Mouse (Mus musculus): ENCODE results near the gene Fbf1. TPM values are rescaled to one million over a fixed set of nuclear protein-coding genes. Genes with fewer than 3 reads are reported as not detected.

The Fbf1 gene
- polyA plus RNA-seq, 1 experiment from 2014 or later = 35.9 TPM

DNA sequence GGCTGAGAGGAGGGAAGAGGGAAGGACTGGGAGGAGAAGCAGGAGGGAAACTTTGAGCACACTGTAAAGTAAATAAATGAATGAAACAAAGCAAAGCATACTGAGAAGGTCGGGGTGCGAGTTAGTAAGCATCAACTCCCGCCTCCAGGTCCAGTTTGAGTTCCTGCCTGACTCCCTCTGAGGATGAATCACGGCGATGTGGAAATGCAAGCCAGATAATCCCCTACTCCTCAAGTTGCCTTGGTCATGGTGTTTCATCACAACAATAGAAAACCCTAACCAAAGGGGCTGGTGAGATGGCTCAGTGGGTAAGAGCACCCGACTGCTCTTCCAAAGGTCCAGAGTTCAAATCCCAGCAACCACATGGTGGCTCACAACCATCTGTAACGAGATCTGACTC is 8.0 kb upstream of the Fbf1 start:
- Histone ChIP-seq H3K9ac (no peak overlapping the region), H3K4me2 (no peak overlapping the region), H3K9me3 (no peaks in the 10 kb centered on the region), H3K4me3 (no peak overlapping the region), H3K4me1 (no peaks in the 10 kb centered on the region), H3K36me3 (peaks cover 63% of the 10 kb centered on the region), H3K27me3 (no peaks in the 10 kb centered on the region), H3K27ac (no peak overlapping the region)
- no peak for ATAC-seq (ENCODE audit: borderline replicate concordance, extremely low read depth, low FRiP score, low TSS enrichment)
- WGBS = 78% methylated on average over 7 of the region's 7 CpGs

- Histone ChIP-seq H3K4me1 (no peaks in the 10 kb centered on the region), H3K36me3 (peaks cover 53% of the 10 kb centered on the region), H3K27me3 (no peaks in the 10 kb centered on the region), H3K4me2 (no peak overlapping the region), H3K27ac (no peak overlapping the region), H3K4me3 (no peak overlapping the region), H3K9me3 (no peaks in the 10 kb centered on the region), H3K9ac (no peak overlapping the region)
- WGBS = 92% methylated on average over 22 of the region's 22 CpGs
- ATAC-seq (ENCODE audit: borderline replicate concordance, extremely low read depth, low FRiP score, low TSS enrichment) = no peak
Measured at GRCm38 (mm10) chr11:116174775-116175448, 6.9 kb upstream of the Fbf1 start.

GRCm38 (mm10) chr11:116171959-116172358 is 4.0 kb upstream of the Fbf1 start:
- WGBS = 84% methylated on average over 2 of the region's 2 CpGs
- H3K4me2 ChIP-seq = no peak overlapping the region
- H3K36me3 ChIP-seq = peaks cover 32% of the 10 kb centered on the region
- H3K27me3 ChIP-seq = no peaks in the 10 kb centered on the region
- ATAC-seq (ENCODE audit: borderline replicate concordance, extremely low read depth, low FRiP score, low TSS enrichment) = no peak
- H3K9ac ChIP-seq = no peak overlapping the region
- H3K4me1 ChIP-seq = peaks cover 10% of the 10 kb centered on the region
- no peaks in the 10 kb centered on the region for H3K9me3 ChIP-seq
- H3K4me3 ChIP-seq = no peak overlapping the region
- H3K27ac ChIP-seq = no peak overlapping the region

GRCm38 (mm10) chr11:116170003-116170800 is 2.2 kb upstream of the Fbf1 start:
- Histone ChIP-seq H3K36me3 (peaks cover 27% of the 10 kb centered on the region), H3K4me3 (no peak overlapping the region)

DNA sequence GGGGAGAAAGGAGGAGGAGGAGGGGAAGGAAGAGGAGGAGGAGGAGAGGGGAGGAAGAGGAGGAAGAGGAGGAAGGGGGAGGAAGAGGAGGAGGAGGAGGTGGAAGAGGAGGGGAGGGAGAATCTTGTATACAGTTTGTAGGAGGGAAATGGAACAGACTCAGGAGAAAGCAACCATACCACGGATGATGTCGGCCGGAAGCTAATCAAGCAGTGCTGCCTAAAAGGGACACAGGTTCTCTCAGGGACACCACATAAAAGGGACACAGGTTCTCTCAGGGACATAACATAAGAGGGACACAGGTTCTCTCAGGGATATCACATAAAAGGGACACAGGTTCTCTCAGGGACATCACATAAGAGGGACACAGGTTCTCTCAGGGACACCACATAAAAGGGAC is 1.2 kb upstream of the Fbf1 start:
- H3K9me3 ChIP-seq = no peaks in the 10 kb centered on the region

More at GRCm38 (mm10) chr11:116170003-116170800, 2.2 kb upstream of the Fbf1 start:
- 78% methylated on average over 5 of the region's 5 CpGs for WGBS
- peaks cover 17% of the 10 kb centered on the region for H3K4me1 ChIP-seq
- ATAC-seq (ENCODE audit: borderline replicate concordance, extremely low read depth, low FRiP score, low TSS enrichment) = no peak
- no peak overlapping the region for H3K27ac ChIP-seq
- H3K9me3 ChIP-seq = no peaks in the 10 kb centered on the region
- H3K27me3 ChIP-seq = no peaks in the 10 kb centered on the region
- no peak overlapping the region for H3K9ac ChIP-seq
- H3K4me2 ChIP-seq = no peak overlapping the region

GRCm38 (mm10) chr11:116167232-116167631 is 734 bp downstream of the Fbf1 start:
- H3K9me3 ChIP-seq = no peaks in the 10 kb centered on the region
- peak overlapping the region; percentile 79 for H3K9ac ChIP-seq
- H3K4me1 ChIP-seq = peaks cover 19% of the 10 kb centered on the region
- peak overlapping the region; percentile 81 for H3K4me2 ChIP-seq
- peak overlapping the region; percentile 82 for H3K4me3 ChIP-seq
- WGBS = 3% methylated on average over 6 of the region's 6 CpGs
- H3K36me3 ChIP-seq = no peaks in the 10 kb centered on the region; the same call in 1 of the 2 replicates
- ATAC-seq (ENCODE audit: borderline replicate concordance, extremely low read depth, low FRiP score, low TSS enrichment) = peak; percentile 53; the same call in 1 of the 2 replicates
- peak overlapping the region; percentile 97 for H3K27ac ChIP-seq
- no peaks in the 10 kb centered on the region for H3K27me3 ChIP-seq

More for the DNA sequence above, 1.2 kb upstream of the Fbf1 start:
- H3K9ac ChIP-seq = no peak overlapping the region
- no peak overlapping the region for H3K4me3 ChIP-seq
- H3K27me3 ChIP-seq = no peaks in the 10 kb centered on the region
- no peak overlapping the region for H3K4me2 ChIP-seq
- no peak for ATAC-seq (ENCODE audit: borderline replicate concordance, extremely low read depth, low FRiP score, low TSS enrichment)
- WGBS = 82% methylated on average over 3 of the region's 3 CpGs
- H3K27ac ChIP-seq = no peak overlapping the region
- H3K4me1 ChIP-seq = peaks cover 17% of the 10 kb centered on the region
- peaks cover 18% of the 10 kb centered on the region for H3K36me3 ChIP-seq

GRCm38 (mm10) chr11:116163002-116163401 is 5.0 kb downstream of the Fbf1 start:
- Histone ChIP-seq H3K9ac (no peak overlapping the region), H3K36me3 (peaks cover 9% of the 10 kb centered on the region), H3K4me3 (no peak overlapping the region), H3K27ac (no peak overlapping the region), H3K4me1 (peaks cover 15% of the 10 kb centered on the region), H3K4me2 (no peak overlapping the region), H3K27me3 (no peaks in the 10 kb centered on the region), H3K9me3 (no peaks in the 10 kb centered on the region)
- 51% methylated on average over 9 of the region's 9 CpGs for WGBS
- no peak for ATAC-seq (ENCODE audit: borderline replicate concordance, extremely low read depth, low FRiP score, low TSS enrichment)

GRCm38 (mm10) chr11:116162146-116162545 is 5.8 kb downstream of the Fbf1 start:
- Histone ChIP-seq H3K36me3 (peaks cover 13% of the 10 kb centered on the region), H3K27me3 (no peaks in the 10 kb centered on the region), H3K4me2 (no peak overlapping the region), H3K27ac (no peak overlapping the region), H3K4me3 (no peak overlapping the region), H3K9me3 (no peaks in the 10 kb centered on the region), H3K4me1 (peaks cover 12% of the 10 kb centered on the region), H3K9ac (no peak overlapping the region)
- 71% methylated on average over 10 of the region's 10 CpGs for WGBS
- no peak for ATAC-seq (ENCODE audit: borderline replicate concordance, extremely low read depth, low FRiP score, low TSS enrichment)

DNA sequence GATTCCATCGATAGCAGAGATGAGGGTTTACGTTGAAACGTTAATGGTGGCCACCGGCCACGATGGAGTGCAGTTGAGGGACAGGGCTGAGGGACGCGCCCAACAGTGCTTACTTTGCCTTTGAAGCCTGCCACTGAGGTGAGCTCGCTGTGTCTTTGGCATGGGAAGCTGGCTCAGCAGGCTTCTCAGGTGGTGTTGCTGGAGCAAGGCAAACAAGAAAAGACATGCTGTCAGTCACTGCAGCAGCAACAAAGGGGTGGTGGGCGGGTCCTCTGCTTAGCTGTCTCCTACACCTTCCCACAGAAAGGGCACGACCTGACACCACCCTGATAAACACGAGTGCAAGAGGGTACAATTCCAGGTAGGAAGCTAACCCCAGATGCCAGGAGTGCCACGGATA is 6.7 kb downstream of the Fbf1 start:
- Histone ChIP-seq H3K9me3 (no peaks in the 10 kb centered on the region), H3K27me3 (no peaks in the 10 kb centered on the region), H3K4me3 (no peak overlapping the region), H3K4me2 (no peak overlapping the region), H3K36me3 (peaks cover 19% of the 10 kb centered on the region), H3K9ac (no peak overlapping the region), H3K27ac (no peak overlapping the region), H3K4me1 (peaks cover 3% of the 10 kb centered on the region)
- 49% methylated on average over 12 of the region's 12 CpGs for WGBS
- ATAC-seq (ENCODE audit: borderline replicate concordance, extremely low read depth, low FRiP score, low TSS enrichment) = no peak

- 86% methylated on average over 2 of the region's 2 CpGs for WGBS
- no peaks in the 10 kb centered on the region for H3K27me3 ChIP-seq
- peaks cover 82% of the 10 kb centered on the region for H3K36me3 ChIP-seq
- H3K27ac ChIP-seq = no peak overlapping the region
- no peak overlapping the region for H3K4me2 ChIP-seq
- ATAC-seq (ENCODE audit: borderline replicate concordance, extremely low read depth, low FRiP score, low TSS enrichment) = no peak
- H3K9me3 ChIP-seq = no peaks in the 10 kb centered on the region
- H3K9ac ChIP-seq = no peak overlapping the region
- H3K4me3 ChIP-seq = no peak overlapping the region
- no peaks in the 10 kb centered on the region for H3K4me1 ChIP-seq
Measured at GRCm38 (mm10) chr11:116150960-116151359, 17.0 kb downstream of the Fbf1 start.

- Histone ChIP-seq H3K4me3 (no peak overlapping the region), H3K27me3 (no peaks in the 10 kb centered on the region), H3K27ac (no peak overlapping the region), H3K4me1 (no peaks in the 10 kb centered on the region), H3K9me3 (no peaks in the 10 kb centered on the region), H3K36me3 (peaks cover 82% of the 10 kb centered on the region), H3K4me2 (no peak overlapping the region), H3K9ac (no peak overlapping the region)
- ATAC-seq (ENCODE audit: borderline replicate concordance, extremely low read depth, low FRiP score, low TSS enrichment) = no peak
- WGBS = 81% methylated on average over 6 of the region's 6 CpGs
Measured at GRCm38 (mm10) chr11:116149341-116149740, 18.6 kb downstream of the Fbf1 start.

DNA sequence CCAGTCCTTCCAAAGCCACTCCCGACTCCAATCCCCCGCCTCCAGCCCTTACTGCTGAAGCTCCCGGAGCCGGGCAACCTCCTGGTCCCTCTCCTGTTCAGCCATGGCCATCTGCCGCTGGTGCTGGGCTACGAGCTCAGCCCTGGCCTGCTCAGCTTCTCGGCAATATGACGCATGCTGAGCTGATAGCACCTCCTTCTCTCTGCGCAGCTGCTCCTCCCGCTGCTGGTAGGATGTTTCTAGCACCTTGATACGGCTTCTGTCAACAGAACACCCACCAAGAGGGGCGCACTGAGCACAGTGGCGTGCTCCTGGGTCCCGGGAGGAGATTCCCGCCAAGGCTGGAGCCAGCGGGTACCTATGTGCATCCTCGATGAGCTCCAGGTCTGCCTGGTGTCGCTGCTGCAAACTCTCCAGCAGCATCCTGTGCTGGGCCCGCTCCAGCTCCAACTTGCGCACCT is 19.2 kb downstream of the Fbf1 start:
- H3K4me1 ChIP-seq = no peaks in the 10 kb centered on the region
- no peak overlapping the region for H3K27ac ChIP-seq
- peaks cover 81% of the 10 kb centered on the region for H3K36me3 ChIP-seq
- no peaks in the 10 kb centered on the region for H3K27me3 ChIP-seq
- ATAC-seq (ENCODE audit: borderline replicate concordance, extremely low read depth, low FRiP score, low TSS enrichment) = no peak
- H3K9ac ChIP-seq = no peak overlapping the region
- H3K9me3 ChIP-seq = no peaks in the 10 kb centered on the region
- 57% methylated on average over 20 of the region's 20 CpGs for WGBS
- no peak overlapping the region for H3K4me3 ChIP-seq
- no peak overlapping the region for H3K4me2 ChIP-seq

Data from lung, embryonic 15.5 days (tissue).